Mouse (Mus musculus): ENCODE results near the gene Triobp.
"Not testable (repeated sequence)": the region's sequence is repeated elsewhere in the genome, so short reads cannot be mapped to it uniquely, and the experiment has no call there.

Triobp gene

GRCm38 (mm10) chr15:79000357-79000791 lies 52.9 kb downstream of the Triobp start:
- DNase-seq (ENCODE audit: low read depth, low spot score) = no peak

- DNase-seq (ENCODE audit: low read depth, low spot score) = no peak
Measured at GRCm38 (mm10) chr15:79001559-79001958, 54.0 kb downstream of the Triobp start.

- no peak for DNase-seq (ENCODE audit: low read depth, low spot score)
Measured at GRCm38 (mm10) chr15:79002036-79002435, 54.5 kb downstream of the Triobp start.

GRCm38 (mm10) chr15:79003079-79003478 lies 55.6 kb downstream of the Triobp start:
- no peak for DNase-seq (ENCODE audit: low read depth, low spot score)

- no peak for DNase-seq (ENCODE audit: low read depth, low spot score)
Measured at GRCm38 (mm10) chr15:79005581-79005980, 58.1 kb downstream of the Triobp start.

GRCm38 (mm10) chr15:79006638-79007037 lies 59.1 kb downstream of the Triobp start:
- peak; percentile 87 for DNase-seq (ENCODE audit: low read depth, low spot score)

- DNase-seq (ENCODE audit: low read depth, low spot score) = no peak
Measured at GRCm38 (mm10) chr15:79007059-79007458, 59.5 kb downstream of the Triobp start.

GRCm38 (mm10) chr15:79007836-79008235 lies 60.3 kb downstream of the Triobp start:
- DNase-seq (ENCODE audit: low read depth, low spot score) = not testable (repeated sequence)

GRCm38 (mm10) chr15:79009734-79010133 lies 62.2 kb downstream of the Triobp start:
- DNase-seq (ENCODE audit: low read depth, low spot score) = no peak

- no peak for DNase-seq (ENCODE audit: low read depth, low spot score)
Measured at GRCm38 (mm10) chr15:79011550-79011949, 64.0 kb downstream of the Triobp start.

GRCm38 (mm10) chr15:79013382-79013781 lies 65.9 kb downstream of the Triobp start:
- DNase-seq (ENCODE audit: low read depth, low spot score) = no peak

GRCm38 (mm10) chr15:79018191-79018590 lies 70.7 kb downstream of the Triobp start:
- no peak for DNase-seq (ENCODE audit: low read depth, low spot score)

GRCm38 (mm10) chr15:79018886-79019285 lies 71.4 kb downstream of the Triobp start:
- no peak for DNase-seq (ENCODE audit: low read depth, low spot score)

- no peak for DNase-seq (ENCODE audit: low read depth, low spot score)
Measured at GRCm38 (mm10) chr15:79022671-79023230, 75.2 kb downstream of the Triobp start.

- DNase-seq (ENCODE audit: low read depth, low spot score) = no peak
Measured at GRCm38 (mm10) chr15:79023366-79023765, 75.8 kb downstream of the Triobp start.

- peak; percentile 68 for DNase-seq (ENCODE audit: low read depth, low spot score)
Measured at GRCm38 (mm10) chr15:79025687-79026308, 78.3 kb downstream of the Triobp start.

- DNase-seq (ENCODE audit: low read depth, low spot score) = no peak
Measured at GRCm38 (mm10) chr15:79026511-79027290, 79.2 kb downstream of the Triobp start.

GRCm38 (mm10) chr15:79027291-79028205 lies 80.0 kb downstream of the Triobp start:
- DNase-seq (ENCODE audit: low read depth, low spot score) = no peak

GRCm38 (mm10) chr15:79028237-79028738 lies 80.8 kb downstream of the Triobp start, which contains the start of gene H1f0:
Gene H1f0 (plus strand): TSS chr15:79028450.
- DNase-seq (ENCODE audit: low read depth, low spot score) = peak; percentile 84

- no peak for DNase-seq (ENCODE audit: low read depth, low spot score)
Measured at GRCm38 (mm10) chr15:79028823-79029484, 81.4 kb downstream of the Triobp start.
